Mouse (Mus musculus) bone marrow macrophage, adult 2 months (primary cell): ENCODE data around the gene Cpvl. TPM values are rescaled to one million over a fixed set of nuclear protein-coding genes. Genes with fewer than 3 reads are reported as not detected.

Experiments
- H3K27ac ChIP-seq: 2 replicates; pipeline ENCODE4 v1.5.1; 2012; ENCODE audit warnings: low read depth, low read length; ENCODE audit not compliant: insufficient read depth
- H3K4me1 ChIP-seq: 2 replicates; pipeline ENCODE4 v1.6.1; 2012; ENCODE audit warnings: low read length; ENCODE audit not compliant: control insufficient read depth, insufficient read depth
- H3K4me3 ChIP-seq: 2 replicates; pipeline ENCODE4 v1.5.1; 2012; ENCODE audit warnings: mild to moderate bottlenecking, low read length, moderate library complexity; ENCODE audit not compliant: insufficient read depth
- CTCF ChIP-seq: IDR thresholded peaks from 2 replicates; pipeline ENCODE4 v1.5.1; 2012; ENCODE audit warnings: low read depth, mild to moderate bottlenecking, low read length, moderate library complexity
- POLR2A ChIP-seq: IDR thresholded peaks from 2 replicates; pipeline ENCODE4 v1.6.1; 2012; ENCODE audit warnings: mild to moderate bottlenecking, low read depth, low read length, borderline replicate concordance
- polyA plus RNA-seq: library from polyadenylated mRNA; stranded (reverse); fragments of >200 nt; gene quantifications from 2 replicates; pipeline ENCODE4 v1.2.4, GENCODE M21; 2012; ENCODE audit not compliant: missing spikeins, insufficient read depth, insufficient read length

Gene Cpvl
- polyA plus RNA-seq, 1 experiment = not detected

DNA sequence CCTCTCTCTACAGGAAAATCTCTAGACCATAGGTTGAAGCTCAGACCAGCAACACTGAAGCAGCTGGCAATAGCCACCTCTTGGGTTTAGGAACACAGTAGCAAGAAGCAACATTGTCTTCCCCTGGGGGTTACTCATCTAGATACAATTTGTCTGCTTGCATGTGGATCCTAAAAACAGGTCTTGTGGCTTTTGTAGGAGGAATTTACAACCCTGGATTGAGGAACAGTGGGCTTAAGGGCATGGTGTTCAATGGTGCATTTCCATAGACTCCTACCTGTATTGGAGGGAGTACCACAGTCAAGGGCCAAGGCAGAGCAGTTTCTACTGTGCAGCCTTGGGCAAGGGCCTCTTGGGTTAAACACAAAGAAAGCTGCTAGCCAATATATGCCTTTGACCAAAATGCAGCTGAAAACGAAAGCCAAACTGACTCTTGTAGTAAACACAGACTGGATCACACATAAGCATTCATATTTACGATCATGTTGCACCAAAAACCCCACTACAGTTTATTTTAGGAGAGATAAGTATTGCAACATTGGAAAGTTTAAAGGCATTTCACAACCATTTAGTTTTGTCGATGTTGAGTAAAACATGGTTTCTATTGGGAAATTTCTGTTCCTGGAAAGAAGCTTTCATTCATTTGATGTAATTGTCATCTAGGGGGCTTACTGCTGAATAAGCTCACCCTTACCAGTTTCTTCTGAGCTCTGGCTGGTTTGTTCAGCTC lies 17.9 kb upstream of the Cpvl start:
- H3K4me3 ChIP-seq = no peak overlapping the region; the same call in 1 of the 2 replicates
- H3K4me1 ChIP-seq = peaks cover 36% of the 10 kb centered on the region
- TF ChIP-seq POLR2A (no peak), CTCF (no peak)
- H3K27ac ChIP-seq = peak overlapping the region; percentile 44

DNA sequence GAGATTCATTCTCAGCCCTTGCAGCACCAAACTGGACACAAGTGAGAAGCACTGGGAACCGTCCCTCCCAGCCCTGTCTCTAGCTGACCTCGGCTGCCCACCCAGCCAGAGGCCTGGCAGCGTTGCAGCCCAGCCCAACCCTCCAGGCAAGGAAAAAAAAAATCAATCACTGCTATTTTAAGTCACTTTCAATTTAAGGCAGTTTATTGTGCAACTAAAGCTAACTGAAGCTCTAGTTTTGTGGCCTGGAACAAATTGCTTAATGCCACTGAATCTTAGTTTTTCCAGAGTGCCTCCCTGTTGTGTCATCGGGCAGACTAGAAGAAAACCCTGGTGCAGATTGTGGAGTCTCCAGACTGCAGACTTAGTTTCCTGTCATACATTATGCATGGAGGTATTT lies 17.0 kb upstream of the Cpvl start:
- TF ChIP-seq POLR2A = no peak
- TF ChIP-seq CTCF = no peak
- H3K4me3 ChIP-seq = no peak overlapping the region
- H3K27ac ChIP-seq = peak overlapping the region; percentile 44; the same call in 1 of the 2 replicates

DNA sequence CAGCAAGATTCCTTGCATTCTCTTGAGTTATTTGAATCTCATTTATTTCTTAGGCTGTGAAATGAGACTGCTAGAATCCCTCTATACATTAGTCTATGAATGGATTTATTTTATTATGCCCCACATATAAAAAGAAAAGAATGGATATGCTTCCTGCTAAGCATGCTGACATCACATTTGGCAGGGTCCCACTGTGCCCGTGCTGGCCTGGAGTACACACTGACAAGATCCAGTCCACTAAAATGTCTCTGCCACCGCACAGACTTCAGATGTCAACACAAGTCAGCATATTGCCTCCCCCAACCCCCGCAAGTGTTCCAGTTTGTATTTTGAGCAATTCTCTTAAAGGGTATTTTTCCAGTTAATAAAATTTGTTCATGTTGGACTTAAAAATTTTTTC lies 13.9 kb upstream of the Cpvl start:
- no peak overlapping the region for H3K4me3 ChIP-seq
- TF ChIP-seq CTCF (no peak), POLR2A (no peak)
- H3K4me1 ChIP-seq = peaks cover 36% of the 10 kb centered on the region
- H3K27ac ChIP-seq = no peak overlapping the region

More for the DNA sequence above, 17.0 kb upstream of the Cpvl start:
- peaks cover 36% of the 10 kb centered on the region for H3K4me1 ChIP-seq

DNA sequence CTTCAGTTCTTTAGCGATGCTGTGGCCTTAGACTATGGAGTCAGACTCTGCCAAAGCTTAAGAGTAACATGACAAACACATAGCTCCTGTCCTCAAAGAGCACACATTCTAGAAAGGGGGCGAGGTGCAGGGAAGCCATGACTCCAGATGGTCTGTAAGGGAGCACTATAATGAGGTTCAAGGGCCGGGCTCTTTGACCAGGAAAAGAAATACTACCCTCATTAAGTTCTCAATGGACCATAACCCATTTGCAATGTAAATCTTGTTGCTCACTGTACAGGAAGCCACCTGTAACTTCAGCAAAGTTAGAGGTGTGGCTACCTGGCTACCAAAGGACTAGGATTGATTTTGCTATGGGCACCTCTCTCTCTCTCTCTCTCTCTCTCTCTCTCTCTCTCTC lies 8.8 kb upstream of the Cpvl start:
- TF ChIP-seq CTCF = no peak
- no peak for TF ChIP-seq POLR2A
- Histone ChIP-seq H3K4me3 (no peak overlapping the region), H3K4me1 (peaks cover 4% of the 10 kb centered on the region), H3K27ac (no peak overlapping the region)

DNA sequence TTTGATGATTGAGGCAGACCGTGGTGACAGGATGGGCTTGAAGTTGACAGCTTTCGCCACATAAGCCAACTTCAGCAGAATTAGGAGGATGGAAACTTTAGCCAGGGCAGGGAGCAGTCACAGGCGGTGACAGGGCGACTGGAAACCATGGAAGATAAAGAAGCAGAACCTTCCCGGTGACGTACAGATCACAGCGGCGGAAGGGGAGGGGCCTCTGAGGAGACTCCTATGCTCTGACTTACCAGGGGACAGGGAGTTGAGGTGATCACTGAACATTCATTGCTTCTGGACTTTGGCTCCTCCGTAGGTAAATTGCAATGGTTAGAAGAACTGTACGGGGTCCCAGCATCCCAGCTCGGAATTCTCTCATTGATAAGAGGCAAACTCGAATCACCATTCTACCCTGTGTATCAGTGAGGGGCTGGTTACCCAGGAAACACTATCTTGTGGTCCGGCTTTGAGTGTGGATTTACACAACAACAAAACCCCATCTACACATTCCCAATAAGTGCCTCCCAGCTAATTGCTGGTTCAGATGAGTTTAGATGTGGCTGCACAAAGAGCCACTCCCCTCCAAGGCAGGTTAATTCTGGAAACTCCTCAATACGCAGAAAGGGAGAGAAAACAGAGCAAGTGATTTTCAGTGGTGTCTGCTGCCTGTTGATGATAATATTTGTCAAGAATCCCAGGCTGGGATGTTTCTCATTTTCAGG lies 8.0 kb upstream of the Cpvl start:
- H3K27ac ChIP-seq = no peak overlapping the region
- TF ChIP-seq CTCF (no peak), POLR2A (no peak)
- H3K4me1 ChIP-seq = peaks cover 2% of the 10 kb centered on the region; the same call in 1 of the 2 replicates
- no peak overlapping the region for H3K4me3 ChIP-seq

DNA sequence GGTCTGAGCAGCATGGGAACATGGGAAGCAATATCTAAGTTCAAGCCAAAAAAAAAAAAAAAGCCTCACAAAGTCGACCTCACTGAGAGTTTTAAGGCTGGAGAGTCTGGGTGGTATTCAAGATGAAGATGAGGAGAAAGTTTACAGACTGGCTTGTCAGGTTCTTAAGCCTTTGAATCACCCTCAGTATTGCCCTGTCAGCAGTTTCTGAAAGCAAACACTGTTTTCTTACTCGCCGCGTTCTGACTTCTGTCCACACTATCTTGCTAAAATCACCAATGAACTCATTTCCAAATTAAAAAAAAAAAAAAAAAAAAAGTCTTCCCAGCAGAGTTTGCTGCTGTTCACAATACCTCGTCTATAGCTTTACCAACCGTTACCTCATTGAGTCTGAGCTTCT lies 5.3 kb upstream of the Cpvl start:
- TF ChIP-seq CTCF (no peak), POLR2A (no peak)
- H3K4me3 ChIP-seq = no peak overlapping the region

DNA sequence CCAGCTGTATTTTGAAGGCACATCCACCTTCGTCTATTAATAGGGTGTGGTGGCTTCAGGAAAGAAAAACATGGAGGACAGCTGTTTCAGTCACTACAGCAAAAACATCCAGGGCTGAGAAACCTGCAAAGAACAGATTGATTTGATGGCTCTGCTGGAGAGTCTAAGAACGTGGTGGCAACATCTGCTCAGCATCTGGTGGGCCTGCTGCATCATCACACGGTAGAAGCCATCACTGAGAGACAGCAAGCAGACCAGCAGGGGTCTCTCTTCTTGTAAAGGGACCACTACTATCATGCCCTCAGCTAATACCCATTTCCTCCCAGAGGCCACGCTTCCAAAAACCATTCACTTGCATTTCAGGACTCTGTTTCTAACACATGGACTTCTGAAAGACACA lies 4.1 kb upstream of the Cpvl start:
- Histone ChIP-seq H3K27ac (no peak overlapping the region), H3K4me1 (peaks cover 2% of the 10 kb centered on the region; the same call in 1 of the 2 replicates), H3K4me3 (no peak overlapping the region)
- TF ChIP-seq POLR2A (no peak), CTCF (no peak)

More for the DNA sequence above, 5.3 kb upstream of the Cpvl start:
- H3K4me1 ChIP-seq = peaks cover 2% of the 10 kb centered on the region; the same call in 1 of the 2 replicates
- no peak overlapping the region for H3K27ac ChIP-seq

DNA sequence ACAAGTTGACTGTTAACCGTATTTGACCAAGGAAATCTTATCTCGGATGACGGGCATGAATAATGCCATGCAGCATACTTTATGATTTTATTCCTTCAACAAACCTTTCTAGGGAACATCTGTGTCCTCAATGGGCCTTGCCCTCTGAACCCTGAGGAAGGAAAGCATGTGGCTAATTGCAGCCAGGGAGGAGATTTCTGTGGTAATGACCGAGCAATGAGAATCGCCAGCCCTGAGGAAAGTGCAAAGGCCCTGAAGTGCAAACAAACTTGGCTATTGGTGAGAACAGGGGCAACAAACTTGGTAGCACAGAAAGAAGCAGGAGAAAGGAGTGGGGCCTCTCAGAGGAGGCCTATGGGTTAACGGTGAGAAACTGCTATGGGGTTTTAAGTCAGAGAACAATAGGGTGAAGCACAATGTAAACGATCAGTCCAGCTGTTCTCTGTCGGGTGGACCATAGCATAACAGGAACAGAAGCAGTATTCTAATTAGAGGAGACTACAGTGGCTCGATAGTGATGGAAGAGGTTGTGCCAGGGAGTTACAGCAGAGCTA lies 3.7 kb upstream of the Cpvl start:
- Histone ChIP-seq H3K27ac (no peak overlapping the region), H3K4me3 (no peak overlapping the region), H3K4me1 (peaks cover 2% of the 10 kb centered on the region; the same call in 1 of the 2 replicates)
- TF ChIP-seq CTCF (no peak), POLR2A (no peak)

DNA sequence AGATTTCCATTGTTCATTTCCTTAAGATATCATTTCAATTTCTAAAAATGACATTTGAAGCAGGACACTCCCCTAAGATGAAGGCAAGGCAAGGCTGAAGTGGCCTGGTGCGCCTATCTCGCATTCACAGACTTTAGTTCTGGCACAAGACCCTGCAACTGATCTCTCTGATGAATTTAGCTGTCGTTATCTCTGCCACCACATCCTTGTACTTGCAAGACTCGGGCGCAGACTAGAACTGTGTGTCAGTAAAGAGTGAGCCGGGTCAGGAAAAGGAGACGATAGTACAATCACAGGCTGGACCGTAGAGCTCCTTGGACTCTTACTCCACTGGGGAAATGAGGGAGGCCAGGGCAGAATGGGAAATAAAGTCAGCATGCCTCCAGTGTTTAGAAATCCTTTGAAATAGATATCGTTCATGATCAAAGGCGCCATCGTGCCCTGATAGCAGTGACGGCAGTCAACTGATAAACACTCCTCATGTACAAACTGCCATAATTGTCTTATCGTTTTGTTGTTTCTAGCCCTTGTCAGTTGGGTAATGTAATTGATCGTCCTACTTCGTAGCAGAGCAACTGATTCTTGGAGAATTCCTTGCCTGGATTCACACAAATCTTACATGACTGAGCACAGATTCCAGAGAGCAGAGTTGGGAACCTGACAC lies 2.5 kb upstream of the Cpvl start:
- TF ChIP-seq CTCF (no peak), POLR2A (no peak)
- Histone ChIP-seq H3K27ac (no peak overlapping the region), H3K4me3 (no peak overlapping the region), H3K4me1 (peaks cover 2% of the 10 kb centered on the region; the same call in 1 of the 2 replicates)
